Mouse (Mus musculus) heart, adult 2 months (tissue): ENCODE data around the gene Slfn2.

ENCODE experiments used
- CTCF ChIP-seq: fragments of 200-600 bp; IDR thresholded peaks from 2 replicates; pipeline ENCODE4 v1.8.1; 2022; ENCODE audit warnings: antibody characterized with exemption, mild to moderate bottlenecking, moderate library complexity
- POLR2A ChIP-seq: fragments of 200-500 bp; IDR thresholded peaks from 2 replicates; pipeline ENCODE4 v1.6.1; 2011; ENCODE audit warnings: mild to moderate bottlenecking, low read depth, low read length, control low read depth; ENCODE audit not compliant: insufficient read depth

DNA sequence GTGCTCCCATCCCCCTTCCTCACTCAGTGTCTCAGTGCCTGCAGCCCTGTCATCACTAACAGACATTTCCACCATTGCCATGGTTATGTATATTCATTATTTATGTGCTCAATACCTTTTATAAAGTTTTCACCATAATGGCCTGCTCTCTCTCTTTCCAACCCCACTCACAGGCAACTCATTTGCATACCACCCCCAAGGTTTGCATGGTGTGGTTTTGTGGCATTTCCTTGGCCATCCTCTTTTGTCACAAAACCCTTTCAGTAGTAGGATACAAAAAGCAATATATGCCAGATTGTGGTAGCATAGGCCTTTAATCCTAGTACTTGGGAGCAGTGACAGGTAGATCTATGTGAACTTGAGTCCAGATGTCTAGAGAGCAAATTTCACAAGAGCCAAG is 48.8 kb upstream of the Slfn2 start:
- no peak for TF ChIP-seq POLR2A
- no peak for TF ChIP-seq CTCF
